Mouse (Mus musculus): ENCODE measurements around the gene Ctf2.

- TF ChIP-seq CTCF (IDR thresholded peaks at IDR 0.05; ENCODE audit: low read depth, low read length): no peak
- TF ChIP-seq POLR2A (IDR thresholded peaks at IDR 0.05; ENCODE audit: extremely low read depth, insufficient read depth, low read length): no peak
Observed at GRCm38 (mm10) chr7:127748235-127748560, 16.2 kb upstream of the Ctf2 start.
